Mouse (Mus musculus): ENCODE measurements around the gene Vmn2r78. TPM values are rescaled to one million over a fixed set of nuclear protein-coding genes. Genes with fewer than 3 reads are reported as not detected.
"Not testable (repeated sequence)": the region's sequence is repeated elsewhere in the genome, so short reads cannot be mapped to it uniquely, and the experiment has no call there.

Vmn2r78 gene
- not detected in 2 replicates for polyA plus RNA-seq (2015; fragmentation: Nextera tagmentation; extraction: Ambion mirVana)

- not testable (repeated sequence) for H3K4me2 ChIP-seq; H3K9me3 ChIP-seq; H3K27ac ChIP-seq (replicated peaks); ATAC-seq (ENCODE audit: extremely low read depth, insufficient number of reproducible peaks, low FRiP score, low TSS enrichment); H3K4me3 ChIP-seq; H3K4me1 ChIP-seq; H3K9ac ChIP-seq; H3K27me3 ChIP-seq (replicated peaks); H3K36me3 ChIP-seq
- 74% methylated on average over 2 of the region's 2 CpGs for WGBS
Observed at GRCm38 (mm10) chr7:86914794-86915193, at the start of gene Vmn2r78. Gene Vmn2r78, plus strand, starts transcription at chr7:86915094.

DNA sequence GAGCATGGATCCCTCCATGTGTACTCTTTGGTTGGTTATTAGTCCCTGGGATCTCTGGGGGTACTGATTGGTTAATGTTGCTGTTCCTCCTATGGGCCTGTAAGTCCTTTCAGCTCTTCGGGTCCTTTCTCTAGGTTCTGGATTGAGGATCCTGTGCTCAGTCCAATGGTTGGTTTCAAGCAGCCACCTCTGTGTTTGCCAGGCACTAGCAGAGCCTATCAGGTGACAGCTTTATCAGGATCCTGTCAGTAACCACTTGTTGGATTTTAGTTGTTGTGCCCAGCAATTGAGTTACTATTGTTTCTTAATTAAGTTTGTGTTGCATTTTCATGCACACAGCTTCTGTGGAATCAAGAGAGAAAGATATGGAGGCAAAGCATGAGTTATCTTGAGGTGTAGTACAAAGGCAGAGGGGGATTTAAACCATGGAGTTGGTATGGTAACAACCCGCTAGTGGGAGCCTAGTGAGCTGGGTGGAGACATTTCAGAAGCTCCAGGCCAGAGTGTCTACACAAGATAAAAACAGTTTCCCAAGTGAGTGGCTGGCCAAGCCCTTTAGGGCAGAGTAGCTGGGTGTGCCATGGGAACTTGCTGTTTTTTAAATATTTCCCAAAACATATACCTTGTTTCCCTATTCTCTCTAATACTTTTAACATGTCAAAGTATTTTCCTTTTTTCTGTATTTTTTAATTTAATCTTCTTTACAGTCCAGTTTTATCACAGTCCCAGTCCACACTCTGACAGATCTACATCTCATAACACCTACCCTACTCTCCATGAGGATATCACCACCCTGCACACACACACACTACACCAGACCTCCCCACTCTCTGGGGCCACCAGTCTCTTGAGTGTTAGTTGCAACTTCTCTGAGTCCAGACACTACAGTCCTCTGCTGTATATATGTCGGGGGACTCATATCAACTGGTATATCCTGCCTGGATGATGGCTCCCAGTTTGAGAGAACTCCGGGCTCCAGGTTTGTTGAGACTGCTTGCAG, 25.1 kb upstream of the Vmn2r78 start:
- H3K9ac ChIP-seq, result no peak overlapping the region
- no peak overlapping the region for H3K27ac ChIP-seq (replicated peaks)
- no peaks in the 10 kb centered on the region for H3K36me3 ChIP-seq
- no peak overlapping the region for H3K4me3 ChIP-seq
- 63% methylated on average over 4 of the region's 4 CpGs for WGBS
- H3K27me3 ChIP-seq (replicated peaks), result no peaks in the 10 kb centered on the region
- ATAC-seq (ENCODE audit: extremely low read depth, insufficient number of reproducible peaks, low FRiP score, low TSS enrichment), result no peak
- no peak overlapping the region for H3K4me2 ChIP-seq
- H3K9me3 ChIP-seq, result 0 out of 2 replicates have a peak, but pooled peaks cover 3% of the 10 kb centered on the region
- no peaks in the 10 kb centered on the region for H3K4me1 ChIP-seq

DNA sequence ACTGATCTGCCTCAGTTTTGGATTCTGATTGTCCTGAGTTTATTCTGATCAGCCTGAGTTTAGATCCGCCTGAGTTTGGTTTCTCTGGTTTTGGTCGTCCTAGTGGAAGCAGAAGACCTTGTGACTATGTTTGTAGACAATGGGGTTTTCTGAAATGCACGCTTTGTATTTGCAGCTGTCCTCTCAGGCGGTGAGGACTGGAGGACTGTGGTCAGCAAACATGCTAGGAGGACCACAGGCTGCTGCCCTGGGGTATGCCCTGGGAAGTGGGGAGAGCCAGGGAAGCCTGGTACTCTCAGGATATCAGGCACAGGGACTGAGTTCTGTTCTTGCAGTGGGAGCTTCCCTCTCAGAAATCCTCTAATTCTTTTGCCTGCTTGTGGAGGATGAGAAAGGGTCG, 22.4 kb downstream of the Vmn2r78 start:
- no peaks in the 10 kb centered on the region for H3K4me1 ChIP-seq
- H3K4me2 ChIP-seq, result no peak overlapping the region
- H3K9ac ChIP-seq, result no peak overlapping the region
- H3K27me3 ChIP-seq (replicated peaks), result no peaks in the 10 kb centered on the region
- WGBS, result 71% methylated on average over 5 of the region's 5 CpGs
- no peaks in the 10 kb centered on the region for H3K9me3 ChIP-seq
- ATAC-seq (ENCODE audit: extremely low read depth, insufficient number of reproducible peaks, low FRiP score, low TSS enrichment), result no peak
- no peak overlapping the region for H3K4me3 ChIP-seq
- no peak overlapping the region for H3K27ac ChIP-seq (replicated peaks)
- H3K36me3 ChIP-seq, result no peaks in the 10 kb centered on the region

DNA sequence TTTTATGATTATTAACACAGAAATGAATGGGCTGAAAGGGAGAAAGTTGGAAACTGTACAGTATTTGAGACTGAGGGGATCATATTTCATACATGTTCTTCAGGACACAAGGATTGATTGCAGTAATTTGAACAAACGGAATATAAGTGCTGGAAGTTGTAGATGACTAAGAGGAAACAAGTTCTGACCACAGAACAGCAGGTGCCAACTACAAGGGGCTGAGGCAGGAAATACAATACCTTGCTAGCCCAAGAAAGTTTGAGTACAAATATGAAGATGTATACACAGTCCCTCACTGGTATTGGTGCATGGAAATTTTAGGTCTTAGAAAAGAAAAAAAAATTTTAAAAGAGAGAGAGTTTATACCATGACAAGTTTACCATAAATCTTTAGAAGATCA, 79.8 kb downstream of the Vmn2r78 start:
- ATAC-seq (ENCODE audit: extremely low read depth, insufficient number of reproducible peaks, low FRiP score, low TSS enrichment), result no peak
- H3K27me3 ChIP-seq (replicated peaks), result no peaks in the 10 kb centered on the region
- no peaks in the 10 kb centered on the region for H3K4me1 ChIP-seq
- H3K4me3 ChIP-seq, result no peak overlapping the region
- 45% methylated on average over 1 of the region's 1 CpGs for WGBS
- no peak overlapping the region for H3K4me2 ChIP-seq
- no peaks in the 10 kb centered on the region; the same call in 1 of the 2 replicates for H3K9me3 ChIP-seq
- H3K27ac ChIP-seq (replicated peaks), result no peak overlapping the region
- no peak overlapping the region for H3K9ac ChIP-seq
- H3K36me3 ChIP-seq, result no peaks in the 10 kb centered on the region

GRCm38 (mm10) chr7:86995815-86996214, 80.9 kb downstream of the Vmn2r78 start, which contains the start of gene Vmn2r79:
Gene Vmn2r79, plus strand, starts transcription at chr7:86996115.
- ATAC-seq (ENCODE audit: extremely low read depth, insufficient number of reproducible peaks, low FRiP score, low TSS enrichment); H3K36me3 ChIP-seq; H3K27me3 ChIP-seq (replicated peaks); H3K4me1 ChIP-seq; H3K9ac ChIP-seq; H3K4me2 ChIP-seq; H3K4me3 ChIP-seq; H3K27ac ChIP-seq (replicated peaks); H3K9me3 ChIP-seq: not testable (repeated sequence)
- 60% methylated on average over 1 of the region's 1 CpGs for WGBS

Other genes starting within 250 kb of the Vmn2r78 start
- gene Olfr292, start 226.8 kb upstream of the Vmn2r78 start, polyA plus RNA-seq (2015; fragmentation: Nextera tagmentation; extraction: Ambion mirVana), result not detected in 2 replicates
- 0.05 TPM in 1 of 2 replicates, not detected in the other for gene Folh1, start 139.2 kb upstream of the Vmn2r78 start, polyA plus RNA-seq (2015; fragmentation: Nextera tagmentation; extraction: Ambion mirVana)
- gene Vmn2r77, start 120.1 kb upstream of the Vmn2r78 start, polyA plus RNA-seq (2015; fragmentation: Nextera tagmentation; extraction: Ambion mirVana), result not detected in 2 replicates
- not detected in 2 replicates for gene Vmn2r79, start 81.0 kb downstream of the Vmn2r78 start, polyA plus RNA-seq (2015; fragmentation: Nextera tagmentation; extraction: Ambion mirVana)

Measured in heart, embryonic 13.5 days (tissue).